Mouse (Mus musculus) myocyte (in vitro differentiated cells): ENCODE results near the gene C1galt1c1.

Experiments
- MYOG ChIP-seq, 3 experiments: IDR thresholded peaks; one replicate each; pipeline ENCODE4 v1.6.1; 2011; ENCODE audit warnings: control low read depth in 2 of 3, low read depth in 2 of 3, mild to moderate bottlenecking in 2 of 3; ENCODE audit not compliant: insufficient read length in 2 of 3, control insufficient read depth in 1 of 3, insufficient read depth in 1 of 3
- POLR2A ChIP-seq: IDR thresholded peaks from one replicate; pipeline ENCODE4 v1.6.1; 2011; ENCODE audit warnings: low read depth, mild to moderate bottlenecking, control low read depth, moderate library complexity; ENCODE audit not compliant: insufficient read length
- TCF12 ChIP-seq: IDR thresholded peaks from one replicate; pipeline ENCODE4 v1.6.1; 2011; ENCODE audit warnings: mild to moderate bottlenecking, control low read depth; ENCODE audit not compliant: poor library complexity, insufficient read depth, severe bottlenecking
- USF1 ChIP-seq: IDR thresholded peaks from one replicate; pipeline ENCODE4 v1.6.1; 2011; ENCODE audit warnings: low read depth, mild to moderate bottlenecking, control low read depth, moderate library complexity

- TF ChIP-seq MYOG (IDR thresholded peaks at IDR 0.05; ENCODE audit: control insufficient read depth in 1 of 3, insufficient read depth in 1 of 3, insufficient read length in 2 of 3, low read depth in 2 of 3) (no peak), POLR2A (no peak), TCF12 (no peak), USF1 (no peak)
Observed at GRCm38 (mm10) chrX:38656206-38656883, 21.5 kb upstream of the C1galt1c1 start.
